Mouse (Mus musculus) embryonic facial prominence, embryonic 15.5 days (tissue): Measurements from ENCODE around the gene Astn1. TPM values are rescaled to one million over a fixed set of nuclear protein-coding genes. Genes with fewer than 3 reads are reported as not detected.

Experiments used
- microRNA counts: library from miRNA; unstranded; fragments of <30 nt; microRNA quantifications from one replicate; lab custom pipeline; 2016
- microRNA-seq: library from miRNA; unstranded; fragments of <30 nt; microRNA quantifications from one replicate; pipeline ENCODE4, GENCODE M21; 2016; ENCODE audit warnings: borderline number of aligned reads
- polyA plus RNA-seq: library from polyadenylated mRNA; unstranded; fragments of >200 nt; fragmentation: Nextera tagmentation; extraction: Ambion mirVana; gene quantifications from 2 replicates; pipeline ENCODE4 v1.2.1, GENCODE M21; 2015

The Astn1 gene
- polyA plus RNA-seq, 1 experiment from 2014 or later = 1.7 TPM

MicroRNAs encoded within 50 kb of the gene (microRNA counts, 519-probe panel; counts per million panel counts)
- 1,850 counts per million, percentile 29 among the panel's probes with 10 or more counts for microRNA mmu-miR-488 (lab: Ali Mortazavi, UCI)

Small RNAs within 50 kb of the gene (microRNA-seq; reads per million reads assigned to microRNA genes)
- 15.9 reads per million, percentile 32 among the genes with 10 or more reads in this experiment for gene Mir488

Other genes starting within 250 kb of the Astn1 start
- gene Brinp2, start 5.9 kb upstream of the Astn1 start, polyA plus RNA-seq = 1.5 and 1.9 TPM in 2 replicates